Mouse (Mus musculus) common myeloid progenitor, adult 5-6 weeks (primary cell): ENCODE results near the gene Asdurf. TPM values are rescaled to one million over a fixed set of nuclear protein-coding genes. Genes with fewer than 3 reads are reported as not detected.

Experiments
- total RNA-seq: library from RNA; stranded (forward); fragments of 200-1000, 187-1606 nt; gene quantifications from 2 replicates; pipeline ENCODE4 v1.2.3, GENCODE M21; 2017

Asdurf gene
- total RNA-seq, 1 experiment from 2014 or later, result 168 TPM

Other genes starting within 250 kb of the Asdurf start
- gene 1700019A02Rik, start 165.0 kb downstream of the Asdurf start, total RNA-seq, result not detected in 2 replicates
- gene Pms1, start 55.6 kb downstream of the Asdurf start, total RNA-seq, result 20.8 and 22.7 TPM in 2 replicates
- 30.7 and 33.5 TPM in 2 replicates for gene Ormdl1, start 55.5 kb downstream of the Asdurf start, total RNA-seq
- gene Gm28778, start 55.5 kb downstream of the Asdurf start, total RNA-seq, result not detected in 2 replicates
- 12.5 and 18.7 TPM in 2 replicates for gene Osgepl1, start 39.0 kb downstream of the Asdurf start, total RNA-seq
- not detected in 2 replicates for gene Gm28551, start within 50 bp of the Asdurf start, total RNA-seq
- 80.0 and 84.4 TPM in 2 replicates for gene Asnsd1, start 133 bp upstream of the Asdurf start, total RNA-seq